Mouse (Mus musculus): ENCODE measurements around the gene Plcb3. TPM values are rescaled to one million over a fixed set of nuclear protein-coding genes. Genes with fewer than 3 reads are reported as not detected.

The Plcb3 gene
- total RNA-seq (2021), result 10 to 100 TPM; 18.1 to 19.3 TPM

DNA sequence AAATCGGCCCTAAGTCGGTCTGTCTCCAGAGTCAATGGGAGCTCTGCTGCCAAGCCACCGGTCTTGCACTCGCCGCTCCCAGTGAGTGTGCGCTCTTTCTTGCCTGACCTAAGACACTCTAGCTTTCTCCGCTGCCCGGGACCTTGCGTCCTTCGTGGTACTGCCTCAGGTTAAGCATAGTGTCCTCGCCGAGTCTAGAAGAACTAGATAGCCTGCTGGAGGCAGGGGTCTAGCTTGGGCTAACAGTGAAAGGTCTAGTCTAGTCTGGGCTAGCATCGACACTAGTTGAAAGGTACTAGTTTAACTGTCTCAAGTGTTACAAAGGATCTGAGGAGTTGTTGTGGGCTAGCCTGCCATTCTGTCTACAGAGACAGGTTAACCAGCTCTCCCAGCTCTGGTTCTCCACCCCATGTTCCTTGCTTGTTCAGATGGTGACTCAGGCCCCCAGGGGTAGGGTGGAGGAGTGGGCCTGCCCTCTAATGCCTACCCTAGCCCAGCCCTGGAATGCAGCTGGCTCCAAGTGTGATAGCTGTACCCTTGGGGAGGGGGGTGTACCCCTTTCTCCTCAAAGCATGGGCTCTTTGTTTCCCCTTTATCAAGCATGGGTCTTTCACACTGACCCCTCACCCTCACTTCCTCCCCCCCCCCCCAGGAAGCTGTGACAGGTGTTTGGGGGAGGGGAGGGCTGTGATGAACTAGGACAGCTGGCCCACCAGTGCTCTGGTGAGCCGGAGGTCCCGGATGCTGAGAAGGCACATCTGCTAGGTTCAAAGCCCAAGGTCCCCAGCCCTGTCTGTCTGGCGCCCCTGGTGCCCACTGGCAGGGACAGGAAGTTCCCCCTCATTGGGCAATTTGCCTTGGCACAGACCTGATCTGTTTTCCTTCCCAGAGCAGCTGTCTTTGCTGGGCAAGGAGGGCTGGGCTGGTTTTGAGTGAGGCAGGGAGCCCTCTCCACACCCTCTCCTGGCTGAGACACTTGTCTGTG is at the start of gene Plcb3:
Plcb3 (minus strand) TSS at position 934 of the 985 bp plus-strand sequence.
- intact Hi-C loops (cut with DNase I), result loop anchor here (5.0 kb wide), 1 partner anchor 34 kb away; the partner anchor contains the start of genes Bad and Gpr137
- peak; percentile 77 to 84 for DNase-seq

DNA sequence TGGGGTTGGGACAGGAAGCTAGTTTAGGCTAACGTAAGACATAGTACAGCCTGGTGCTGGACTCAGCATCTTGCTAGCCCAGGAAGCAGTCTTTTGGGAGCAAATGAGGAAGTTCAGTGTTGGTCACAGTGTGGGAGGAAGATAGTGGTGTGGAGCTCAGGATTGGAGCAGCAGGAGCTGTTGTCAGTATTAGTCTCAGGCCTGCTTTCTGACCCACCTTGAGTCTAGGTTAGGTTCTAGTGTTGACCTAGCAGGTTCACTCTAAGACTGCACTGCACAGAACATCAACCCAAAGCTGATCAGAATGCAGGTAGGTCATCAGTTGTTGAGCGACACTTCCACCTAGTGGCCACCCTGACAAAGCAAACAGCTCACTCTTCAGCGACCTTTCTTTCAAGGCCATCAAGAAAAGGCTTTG is 44.0 kb upstream of the Plcb3 start:
- intact Hi-C loops (cut with DNase I), result loop anchor here (2.0 to 10.0 kb wide), 3 partner anchors 41 to 535 kb away; partner anchors contain the start of gene Catsperz
- peak; percentile 70 to 80 for DNase-seq

DNA sequence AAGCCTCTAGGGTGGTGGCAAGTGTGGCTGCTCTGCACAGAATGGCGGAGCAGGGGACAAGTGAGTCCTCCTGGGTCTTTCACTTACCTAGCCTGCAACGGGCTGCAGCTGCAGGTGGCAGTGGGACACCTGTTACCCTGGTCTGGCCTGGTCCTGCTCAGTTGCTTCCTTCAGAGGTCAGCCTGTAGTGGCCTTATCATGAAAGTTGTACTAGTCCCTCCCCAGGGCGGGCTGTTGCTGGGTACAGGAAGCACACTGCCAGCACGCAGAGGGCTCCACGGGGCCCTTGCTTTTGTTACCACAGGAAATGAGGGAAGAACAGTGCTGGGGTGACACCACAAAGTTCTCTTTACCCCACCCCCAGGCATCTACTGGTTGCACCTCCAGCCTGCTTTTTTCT is 42.9 kb upstream of the Plcb3 start, which contains the start of gene Fermt3:
Fermt3 (minus strand) TSS at position 279 of the 400 bp plus-strand sequence.
- peak; percentile 41 to 52 for DNase-seq
- intact Hi-C loops (cut with DNase I), result no loop called here

DNA sequence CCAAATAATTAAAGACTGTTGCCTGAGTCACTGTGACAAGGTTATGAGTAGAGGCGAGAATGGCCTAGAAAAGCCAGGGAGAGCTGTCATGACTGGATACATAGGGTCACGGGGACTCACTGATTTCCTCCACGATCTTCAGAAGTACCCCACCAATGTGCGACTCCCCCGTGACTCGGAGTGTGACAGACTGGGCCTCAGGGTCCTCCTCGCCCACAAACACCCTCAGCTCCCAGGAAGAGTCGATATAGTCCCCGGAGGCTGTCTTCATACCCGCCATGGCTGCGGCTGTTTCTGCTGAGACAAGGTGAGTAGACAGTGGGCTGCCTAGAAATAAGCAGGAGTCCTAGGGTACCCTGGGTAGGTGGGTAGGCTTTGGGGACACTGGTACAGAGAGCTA is 42.3 kb upstream of the Plcb3 start:
- intact Hi-C loops (cut with DNase I), result no loop called here
- DNase-seq, result no peak

DNA sequence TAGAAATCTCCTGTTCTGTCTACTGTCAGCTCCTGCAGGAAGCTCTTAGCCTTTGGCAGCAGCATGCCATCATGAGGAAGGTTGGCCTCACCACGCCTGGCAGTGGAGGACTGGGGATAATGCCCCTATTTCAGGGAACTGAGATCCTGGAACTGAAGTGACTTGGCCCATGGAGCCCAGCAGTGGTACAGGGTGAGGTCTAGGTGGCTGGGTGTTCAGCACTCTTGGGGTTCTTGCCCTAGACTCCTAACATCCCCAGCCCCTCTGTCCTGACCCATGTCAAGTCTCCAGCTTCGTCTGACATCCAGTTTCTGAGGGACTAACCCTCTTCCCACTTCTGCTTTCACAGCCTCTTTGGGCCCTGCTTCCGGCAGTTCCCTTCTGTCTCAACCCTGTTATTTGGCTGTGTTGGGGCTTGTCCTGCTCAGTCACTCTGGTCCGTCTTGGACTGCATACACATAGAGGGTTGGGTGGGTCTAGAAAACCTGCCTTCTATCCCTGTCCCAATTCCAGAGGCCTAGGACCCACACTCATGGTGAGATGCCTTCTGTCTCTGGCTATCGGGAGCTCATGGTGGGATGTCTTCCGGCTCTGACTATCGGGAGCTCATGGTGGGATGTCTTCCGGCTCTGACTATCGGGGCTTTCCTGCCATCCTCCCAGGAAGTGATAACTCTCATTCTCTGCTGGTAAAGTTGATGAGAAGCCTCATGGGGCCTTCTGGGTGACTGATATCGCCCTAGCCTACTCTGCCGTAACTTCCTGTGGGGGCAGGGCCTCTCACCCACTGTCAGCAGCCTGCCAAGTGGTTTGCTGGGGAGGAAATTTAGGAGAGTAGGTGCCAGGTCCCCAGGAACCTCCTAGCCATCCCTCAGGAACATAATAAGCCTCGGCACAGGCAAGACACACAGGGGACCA is 41.5 kb upstream of the Plcb3 start:
- intact Hi-C loops (cut with DNase I), result no loop called here
- DNase-seq, result peak in 1 of 2 experiments; percentile 33

DNA sequence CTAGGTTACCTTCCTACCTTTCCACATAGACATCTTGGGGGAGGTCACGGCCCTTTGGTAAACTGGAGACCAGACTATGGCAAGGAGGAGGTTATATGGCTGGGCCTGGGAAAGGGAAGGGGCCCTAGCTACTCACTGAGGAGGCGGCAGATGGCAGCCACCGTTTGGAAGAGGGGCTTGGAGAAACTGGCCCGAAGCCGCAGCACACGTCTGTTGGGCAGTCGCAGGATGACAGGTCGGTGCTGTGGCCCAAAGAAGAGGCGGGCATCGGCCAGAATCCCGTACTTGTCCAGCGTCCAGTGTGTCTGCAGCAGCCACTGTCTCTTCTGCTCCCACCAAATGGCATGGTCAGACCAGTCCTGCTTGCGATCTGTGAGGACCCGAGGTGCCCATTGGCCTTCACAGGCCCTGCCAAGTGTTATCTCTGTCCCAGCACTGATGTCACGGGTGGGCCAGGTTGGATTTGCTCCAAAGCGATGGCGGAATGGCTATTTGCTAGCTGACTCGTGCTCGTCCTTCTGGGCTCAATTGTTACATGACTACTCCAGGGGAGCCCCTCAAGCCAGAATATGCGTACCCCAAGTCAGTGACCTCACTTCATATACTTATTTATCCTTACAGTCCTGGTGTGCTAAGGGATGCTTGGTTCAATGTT is 38.3 kb upstream of the Plcb3 start:
- intact Hi-C loops (cut with DNase I), result no loop called here
- DNase-seq, result no peak

DNA sequence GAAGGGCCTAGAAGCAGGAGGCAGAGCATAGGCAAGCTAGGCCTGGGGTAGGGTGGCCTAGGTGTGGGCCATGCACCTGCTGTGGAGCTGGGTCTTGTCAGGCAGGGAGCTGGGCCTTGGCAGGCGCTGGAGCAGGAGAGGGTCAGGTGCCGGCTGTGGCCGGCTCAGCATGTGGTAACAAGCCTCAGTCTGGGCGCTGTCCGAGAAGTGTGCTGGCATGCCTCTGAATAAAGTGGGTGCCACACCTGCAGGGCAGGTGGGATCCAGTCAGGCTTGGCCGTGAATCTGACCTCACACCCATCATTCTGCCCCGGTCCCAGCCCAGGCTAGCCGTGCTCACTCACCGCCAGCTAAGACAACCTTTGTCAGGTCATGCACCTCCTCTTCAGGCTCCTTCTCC is 37.7 kb upstream of the Plcb3 start:
- intact Hi-C loops (cut with DNase I), result no loop called here
- no peak for DNase-seq

DNA sequence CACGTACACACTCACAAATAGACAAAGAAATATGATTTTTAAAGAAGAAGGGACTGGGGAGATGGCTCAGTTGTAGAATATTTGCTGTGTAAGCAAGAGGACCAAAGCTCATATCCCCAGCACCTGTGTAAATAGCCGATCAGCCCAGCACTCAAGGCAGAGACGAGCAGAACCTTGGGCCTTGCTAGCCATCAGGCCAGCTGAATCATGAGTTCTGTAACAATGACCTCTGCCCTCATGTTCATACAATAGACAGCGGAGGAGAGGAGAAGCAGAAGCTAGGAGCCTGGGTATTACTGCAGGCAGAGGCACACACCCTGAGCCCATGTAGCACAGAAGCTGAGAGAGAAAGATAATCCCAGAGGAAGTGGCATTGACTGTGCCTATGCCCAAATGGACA is 36.2 kb upstream of the Plcb3 start:
- no peak for DNase-seq
- intact Hi-C loops (cut with DNase I), result no loop called here

DNA sequence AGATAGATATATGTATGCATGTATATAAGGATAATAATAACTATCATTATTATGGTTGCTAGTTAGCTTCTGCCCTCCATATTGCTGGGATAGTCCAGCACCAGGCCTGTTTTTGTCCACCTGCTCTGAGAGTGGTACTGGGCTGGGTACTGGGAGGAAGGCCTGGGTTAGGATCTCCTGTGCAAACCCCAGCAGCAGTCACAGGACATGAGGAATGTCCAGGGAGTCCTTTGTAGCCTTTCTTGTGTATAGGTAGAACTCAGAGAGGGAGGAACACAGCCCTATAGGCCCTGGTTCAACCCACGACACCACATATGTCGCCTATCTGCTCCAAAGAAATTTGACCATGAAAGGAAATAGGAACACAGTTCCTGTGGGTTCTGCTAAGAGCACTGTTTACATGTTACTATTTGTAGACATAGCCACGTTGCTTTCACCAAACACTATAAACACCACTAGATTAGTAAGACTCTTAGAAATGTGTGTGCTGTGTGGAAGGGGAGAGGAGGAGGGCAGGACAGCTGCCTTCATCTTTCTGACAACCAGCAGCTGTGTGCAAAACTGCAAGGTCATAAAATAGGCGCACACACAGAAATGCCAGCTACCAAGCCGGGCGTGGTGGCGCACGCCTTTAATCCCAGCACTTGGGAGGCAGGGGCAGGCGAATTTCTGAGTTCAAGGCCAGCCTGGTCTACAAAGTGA is 30.8 kb upstream of the Plcb3 start:
- intact Hi-C loops (cut with DNase I), result no loop called here
- DNase-seq, result no peak

DNA sequence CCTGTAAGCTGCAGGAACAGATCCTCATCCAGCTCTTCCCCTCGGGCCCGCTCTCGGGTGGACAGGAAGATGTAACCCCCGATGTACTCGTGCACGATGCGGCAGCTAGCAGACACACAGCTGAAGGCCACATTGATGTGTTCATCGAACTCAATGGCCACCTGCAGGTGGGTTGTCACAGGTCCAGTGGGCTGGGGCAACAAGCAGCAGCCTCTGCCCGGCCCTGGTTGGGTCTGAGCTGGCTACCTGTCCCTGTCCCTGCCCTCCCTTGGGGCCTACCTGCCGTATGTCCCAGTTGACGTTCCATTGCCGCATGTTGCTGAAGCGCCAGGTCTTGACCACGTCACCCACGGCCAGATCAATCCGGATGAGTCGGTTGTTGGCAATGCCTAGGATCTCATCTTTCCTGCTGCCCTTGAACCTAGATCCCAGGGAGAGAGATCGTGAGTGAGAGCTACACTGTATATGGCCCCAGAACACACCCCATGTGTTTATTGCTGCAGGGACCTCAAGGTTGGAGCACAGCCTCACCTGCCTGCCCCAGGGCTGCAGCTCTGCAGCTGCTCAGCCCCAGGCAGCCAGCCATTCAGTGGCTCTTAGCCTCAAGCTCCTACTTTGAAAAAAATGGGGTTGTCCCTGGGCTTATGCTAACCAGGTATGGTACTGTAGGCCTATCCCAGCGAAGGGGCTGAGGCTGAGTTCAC is 23.2 kb upstream of the Plcb3 start:
- intact Hi-C loops (cut with DNase I), result loop anchor here (5.0 kb wide), 1 partner anchor 38 kb away; the partner anchor contains the start of gene Stip1
- DNase-seq, result peak in 1 of 2 experiments; percentile 3

DNA sequence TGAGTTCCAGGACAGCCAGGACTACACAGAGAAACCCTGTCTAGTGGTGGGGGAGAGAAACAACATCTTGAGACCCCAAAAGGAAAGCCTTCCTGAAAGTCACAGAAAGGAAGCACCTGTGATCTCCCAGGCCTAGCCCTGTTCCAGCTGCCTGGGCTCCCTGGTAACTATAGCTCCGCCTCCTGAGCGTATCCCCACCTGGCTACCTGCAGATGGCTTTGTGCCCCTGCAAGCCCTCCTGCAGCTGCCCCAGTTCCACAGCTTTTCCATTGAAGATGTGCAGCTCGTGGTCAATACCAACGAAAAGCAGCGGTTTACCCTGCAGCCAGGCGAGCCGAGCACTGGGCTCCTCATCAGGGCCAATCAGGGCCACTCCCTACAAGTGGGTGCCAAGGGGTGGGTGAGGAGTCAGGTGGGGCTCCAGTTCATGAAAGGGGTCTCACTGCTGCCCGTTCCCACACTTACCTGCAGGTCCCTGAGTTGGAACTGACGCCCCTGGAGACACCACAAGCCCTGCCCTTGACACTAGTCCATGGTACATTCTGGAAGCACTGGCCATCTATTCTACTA is 21.5 kb upstream of the Plcb3 start:
- DNase-seq, result peak in 1 of 2 experiments; percentile 1
- intact Hi-C loops (cut with DNase I), result loop anchor here (5.0 kb wide), 1 partner anchor 39 kb away; the partner anchor contains the start of gene Stip1

DNA sequence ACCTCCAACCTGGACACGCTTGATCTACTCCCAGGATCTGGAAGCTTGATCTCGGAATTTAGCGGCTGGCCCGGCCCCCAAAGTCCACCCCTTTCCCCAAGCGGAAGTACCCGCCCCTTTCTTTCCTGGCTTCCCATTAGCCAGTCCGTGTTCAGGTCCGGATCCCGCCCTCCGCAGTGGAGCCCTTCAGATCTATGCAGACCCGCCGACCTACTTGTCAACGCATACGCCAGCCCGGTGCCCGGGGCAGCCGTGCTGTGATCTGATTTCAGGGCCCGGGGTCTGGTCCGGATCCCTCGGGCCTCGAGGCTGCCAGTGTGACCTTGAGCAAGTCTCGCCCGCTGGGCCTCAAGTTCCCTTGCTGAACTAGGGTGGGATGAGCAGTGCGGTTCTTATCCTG is 19.7 kb upstream of the Plcb3 start, which contains the start of the genes Nudt22 and Trpt1:
Nudt22 (minus strand) TSS at position 112 of the 400 bp plus-strand sequence.
Trpt1 (plus strand) TSS at position 126 of the 400 bp plus-strand sequence.
- intact Hi-C loops (cut with DNase I), result loop anchor here (5.0 kb wide), 1 partner anchor 41 kb away; the partner anchor contains the start of gene Stip1
- peak; percentile 93 to 94 for DNase-seq

DNA sequence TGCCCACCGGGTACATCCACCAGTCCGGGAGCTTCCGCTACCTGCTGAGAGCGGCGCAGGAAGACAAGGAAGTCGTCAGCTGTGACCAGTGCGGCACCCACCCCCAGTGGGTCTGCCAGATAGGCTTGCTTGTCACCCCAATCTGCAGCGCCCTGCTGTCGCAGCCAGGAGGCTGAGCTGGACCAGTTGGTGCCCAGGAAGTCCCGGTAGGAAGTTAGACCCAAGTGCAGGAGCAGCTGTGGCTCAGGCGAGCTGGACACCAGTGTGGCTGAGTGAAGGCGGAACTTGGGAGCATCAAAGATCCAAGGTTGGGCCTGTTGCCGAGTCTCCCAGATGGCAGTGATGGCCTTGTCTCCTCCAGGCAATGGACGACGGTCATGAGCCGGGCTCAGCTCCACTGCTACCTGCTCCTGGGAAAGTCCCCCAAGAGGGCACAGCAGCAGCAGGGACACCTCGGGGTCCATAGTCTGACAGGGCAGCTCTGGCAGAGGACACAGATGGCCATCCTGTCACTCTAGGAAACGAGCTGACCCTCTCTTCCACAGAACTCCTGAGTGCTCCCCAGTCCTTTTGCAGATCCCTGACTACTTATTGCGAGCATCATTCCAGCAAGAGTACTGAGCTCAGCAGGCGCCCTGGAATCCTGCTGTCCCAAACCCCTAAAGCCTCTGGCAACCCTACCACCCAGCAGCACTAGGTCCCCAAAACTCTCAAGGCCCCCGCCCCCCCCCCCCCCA is 19.2 kb upstream of the Plcb3 start:
- intact Hi-C loops (cut with DNase I), result loop anchor here (5.0 kb wide), 1 partner anchor 42 kb away; the partner anchor contains the start of gene Stip1
- peak in 1 of 2 experiments; percentile 46 for DNase-seq

DNA sequence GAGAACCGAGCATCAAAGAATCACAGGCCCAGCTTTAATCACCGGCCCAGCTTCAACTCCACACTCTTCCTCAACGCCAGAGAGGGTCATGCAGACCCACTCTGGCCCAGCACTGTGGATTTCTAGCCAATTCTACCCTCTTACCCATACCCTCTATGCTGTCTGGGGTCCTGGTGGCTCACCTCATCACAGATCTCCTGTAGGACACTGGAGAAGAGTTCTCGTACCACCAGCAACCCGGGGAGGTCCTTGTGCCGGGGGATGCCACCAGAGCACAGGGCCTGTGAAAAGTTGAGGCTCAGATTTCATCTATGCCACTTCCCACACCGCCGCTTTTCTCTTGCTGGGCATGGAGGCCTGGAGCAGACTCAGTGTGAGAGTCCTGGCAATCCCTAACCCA is 18.2 kb upstream of the Plcb3 start:
- peak in 1 of 2 experiments; percentile 5 for DNase-seq
- intact Hi-C loops (cut with DNase I), result no loop called here

DNA sequence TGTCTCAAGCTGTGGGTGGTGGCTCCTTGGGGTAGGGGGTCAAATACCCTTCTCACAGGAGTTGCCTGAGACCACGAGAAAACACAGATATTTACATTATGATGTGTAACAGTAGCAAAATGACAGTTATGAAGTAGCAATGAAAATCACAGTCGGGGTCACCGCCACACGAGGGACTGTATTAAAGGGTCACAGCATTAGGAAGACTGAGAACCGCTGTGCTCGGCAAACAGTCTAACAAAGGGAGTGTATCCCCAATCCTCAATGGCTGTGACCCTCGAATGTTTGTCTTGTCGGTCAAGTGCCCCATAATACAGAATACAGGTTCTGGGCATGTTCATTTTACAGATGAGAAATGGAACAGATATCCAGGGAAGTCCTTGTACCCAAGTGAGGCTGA is 17.7 kb upstream of the Plcb3 start:
- intact Hi-C loops (cut with DNase I), result no loop called here
- DNase-seq, result peak in 1 of 2 experiments; percentile 4

DNA sequence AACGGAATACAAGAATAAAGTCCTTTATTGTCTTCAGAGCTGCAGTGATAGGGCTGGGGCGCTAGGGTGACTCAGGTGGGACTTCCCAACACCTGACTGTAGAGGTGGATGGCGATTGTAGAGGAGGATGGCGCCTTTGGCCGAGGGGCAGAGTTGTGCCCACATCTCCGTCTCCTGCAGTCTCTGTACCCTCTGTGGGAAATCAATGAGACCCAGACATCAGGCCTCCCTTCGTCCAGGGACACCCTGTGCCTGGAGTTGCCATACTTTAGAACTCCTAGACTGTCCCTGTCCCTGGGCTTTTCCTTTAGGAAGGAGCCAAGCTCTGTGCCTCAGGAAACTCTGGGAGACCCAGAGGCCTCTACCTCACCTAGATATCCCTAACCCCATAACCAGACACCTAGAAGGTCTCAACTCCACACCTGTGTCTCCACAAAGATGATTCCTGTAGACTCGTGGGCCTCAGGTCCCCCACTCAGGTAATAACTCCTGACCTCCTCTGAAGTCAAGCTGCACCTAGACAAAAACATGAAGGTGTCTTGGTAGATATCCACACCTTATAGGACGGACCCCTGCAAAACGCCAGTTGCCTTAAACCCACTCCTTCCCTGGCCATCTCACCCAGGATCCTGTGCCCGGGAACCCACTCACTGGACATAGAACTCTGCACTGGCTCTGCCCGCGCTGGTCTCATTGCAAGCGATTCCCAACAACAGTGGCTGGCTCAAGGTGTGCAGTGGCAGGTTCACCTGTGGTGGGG is 16.9 kb upstream of the Plcb3 start:
- intact Hi-C loops (cut with DNase I), result no loop called here
- DNase-seq, result peak in 1 of 2 experiments; percentile 2

Measured in heart, postnatal 10 days (tissue).